Mouse (Mus musculus): ENCODE measurements around the gene Dna2. TPM values are rescaled to one million over a fixed set of nuclear protein-coding genes. Genes with fewer than 3 reads are reported as not detected.

Dna2 gene
- total RNA-seq, 2 experiments from 2014 or later = 0.97 to 1.1 TPM

GRCm38 (mm10) chr10:62932381-62932780, 14.4 kb upstream of the Dna2 start:
- DNase-seq (ENCODE audit: low spot score in 2 of 2) = no peak
- peak; percentile 36 for TF ChIP-seq CTCF (conservative IDR thresholded peaks at IDR 0.05)
- Histone ChIP-seq H3K27ac (no peak overlapping the region), H3K4me3 (no peak overlapping the region)

GRCm38 (mm10) chr10:62944975-62945580, 1.7 kb upstream of the Dna2 start:
- Histone ChIP-seq H3K27ac (no peak overlapping the region), H3K4me3 (no peak overlapping the region)
- DNase-seq (ENCODE audit: low spot score in 2 of 2) = no peak
- TF ChIP-seq CTCF (conservative IDR thresholded peaks at IDR 0.05) = no peak

GRCm38 (mm10) chr10:62948551-62948950, 1.7 kb downstream of the Dna2 start:
- no peak for DNase-seq (ENCODE audit: low spot score in 2 of 2)

GRCm38 (mm10) chr10:62963956-62964355, 17.1 kb downstream of the Dna2 start:
- no peak for DNase-seq (ENCODE audit: low spot score in 2 of 2)
- Histone ChIP-seq H3K4me3 (no peak overlapping the region), H3K27ac (no peak overlapping the region)
- TF ChIP-seq CTCF (conservative IDR thresholded peaks at IDR 0.05) = no peak

More at GRCm38 (mm10) chr10:62948551-62948950, 1.7 kb downstream of the Dna2 start:
- TF ChIP-seq CTCF (conservative IDR thresholded peaks at IDR 0.05) = no peak
- Histone ChIP-seq H3K4me3 (no peak overlapping the region), H3K27ac (no peak overlapping the region)

GRCm38 (mm10) chr10:62965796-62966195, 19.0 kb downstream of the Dna2 start:
- H3K27ac ChIP-seq = no peak overlapping the region
- H3K4me3 ChIP-seq = no peak overlapping the region
- no peak for DNase-seq (ENCODE audit: low spot score in 2 of 2)
- no peak for TF ChIP-seq CTCF (conservative IDR thresholded peaks at IDR 0.05)

GRCm38 (mm10) chr10:62966291-62966690, 19.5 kb downstream of the Dna2 start:
- Histone ChIP-seq H3K4me3 (no peak overlapping the region), H3K27ac (no peak overlapping the region)
- no peak for DNase-seq (ENCODE audit: low spot score in 2 of 2)
- no peak for TF ChIP-seq CTCF (conservative IDR thresholded peaks at IDR 0.05)

- no peak overlapping the region for H3K27ac ChIP-seq
- TF ChIP-seq CTCF (conservative IDR thresholded peaks at IDR 0.05) = peak; percentile 64
- no peak overlapping the region for H3K4me3 ChIP-seq
- DNase-seq (ENCODE audit: low spot score in 2 of 2) = no peak
These were observed 25.0 kb downstream of the Dna2 start for GRCm38 (mm10) chr10:62971821-62972220.

- no peak for TF ChIP-seq CTCF (conservative IDR thresholded peaks at IDR 0.05)
- Histone ChIP-seq H3K4me3 (peak overlapping the region; percentile 93), H3K27ac (peak overlapping the region; percentile 97)
- no peak for DNase-seq (ENCODE audit: low spot score in 2 of 2)
These were observed 32.8 kb downstream of the Dna2 start for GRCm38 (mm10) chr10:62979667-62980038.

GRCm38 (mm10) chr10:62980039-62980954, 33.5 kb downstream of the Dna2 start, which contains the start of gene Rufy2:
Gene Rufy2, plus strand, starts transcription at chr10:62980223.
- peak within 1 kb of the TSS; percentile 93 for H3K4me3 ChIP-seq
- DNase-seq (ENCODE audit: low spot score in 2 of 2) = peak; percentile 81 to 90
- TF ChIP-seq CTCF (conservative IDR thresholded peaks at IDR 0.05) = peak; percentile 89
- H3K27ac ChIP-seq = peak within 1 kb of the TSS; percentile 97

GRCm38 (mm10) chr10:62984072-62984471, 37.2 kb downstream of the Dna2 start:
- DNase-seq (ENCODE audit: low spot score in 2 of 2) = no peak
- Histone ChIP-seq H3K27ac (no peak overlapping the region), H3K4me3 (no peak overlapping the region)
- no peak for TF ChIP-seq CTCF (conservative IDR thresholded peaks at IDR 0.05)

- TF ChIP-seq CTCF (conservative IDR thresholded peaks at IDR 0.05) = no peak
- Histone ChIP-seq H3K27ac (no peak overlapping the region), H3K4me3 (no peak overlapping the region)
- no peak for DNase-seq (ENCODE audit: low spot score in 2 of 2)
These were observed 37.7 kb downstream of the Dna2 start for GRCm38 (mm10) chr10:62984495-62984894.

GRCm38 (mm10) chr10:62987341-62987740, 40.5 kb downstream of the Dna2 start:
- DNase-seq (ENCODE audit: low spot score in 2 of 2) = peak in 1 of 2 experiments; percentile 45

GRCm38 (mm10) chr10:62990636-62991035, 43.8 kb downstream of the Dna2 start:
- no peak for DNase-seq (ENCODE audit: low spot score in 2 of 2)
- TF ChIP-seq CTCF (conservative IDR thresholded peaks at IDR 0.05) = no peak
- Histone ChIP-seq H3K4me3 (no peak overlapping the region), H3K27ac (no peak overlapping the region)

More at GRCm38 (mm10) chr10:62987341-62987740, 40.5 kb downstream of the Dna2 start:
- Histone ChIP-seq H3K4me3 (no peak overlapping the region), H3K27ac (peak overlapping the region; percentile 6; the same call in 1 of the 2 replicates)
- peak; percentile 82 for TF ChIP-seq CTCF (conservative IDR thresholded peaks at IDR 0.05)
